Mouse (Mus musculus) gastrocnemius, postnatal 36 days (tissue): ENCODE data around the gene Tmem206. TPM values are rescaled to one million over a fixed set of nuclear protein-coding genes. Genes with fewer than 3 reads are reported as not detected.
A peak's percentile ranks its signal among the peaks of the same experiment; 100 is the strongest.

Source experiments
- DNase-seq, 2 experiments: peaks; one replicate each; pipeline ENCODE4 v3.0.0; 2022
- intact Hi-C: fragments of 180-260 bp; cut with DNase I; formaldehyde crosslinking; loops from one replicate; pipeline ENCODE4 v1.15.1; 2025
- total RNA-seq, 2 experiments: library from RNA; stranded (reverse); gene quantifications; 2 replicates each; pipeline ENCODE4 v1.2.3; 2021

The Tmem206 gene
- total RNA-seq, 2 experiments from 2014 or later: 1.5 to 1.8 TPM

- intact Hi-C loops: no loop called here
- DNase-seq: no peak
Measured at GRCm38 (mm10) chr1:191305610-191306009, 20.1 kb upstream of the Tmem206 start.

- intact Hi-C loops: no loop called here
- no peak for DNase-seq
Measured at GRCm38 (mm10) chr1:191306316-191306715, 19.4 kb upstream of the Tmem206 start.

- intact Hi-C loops: no loop called here
- no peak for DNase-seq
Measured at GRCm38 (mm10) chr1:191307766-191308455, 17.8 kb upstream of the Tmem206 start.

GRCm38 (mm10) chr1:191311296-191311898 is 14.3 kb upstream of the Tmem206 start:
- intact Hi-C loops: no loop called here
- DNase-seq: no peak

- peak; percentile 78 to 88 for DNase-seq
- intact Hi-C loops: loop anchor here (1.0 kb wide), 1 partner anchor 251 kb away; no protein-coding TSS in a partner anchor
Measured at GRCm38 (mm10) chr1:191312513-191312941, 13.2 kb upstream of the Tmem206 start.

GRCm38 (mm10) chr1:191313158-191313557 is 12.6 kb upstream of the Tmem206 start:
- no peak for DNase-seq
- intact Hi-C loops: no loop called here

- intact Hi-C loops: no loop called here
- no peak for DNase-seq
Measured at GRCm38 (mm10) chr1:191313926-191314325, 11.8 kb upstream of the Tmem206 start.

GRCm38 (mm10) chr1:191316818-191317217 is 8.9 kb upstream of the Tmem206 start:
- DNase-seq: no peak
- intact Hi-C loops: loop anchor here (5.0 kb wide), 1 partner anchor 75 kb away; no protein-coding TSS in a partner anchor

GRCm38 (mm10) chr1:191317591-191318196 is 8.0 kb upstream of the Tmem206 start, which contains the start of gene Nenf:
TSS of gene Nenf (minus strand) at chr1:191318194.
- intact Hi-C loops: loop anchor here (5.0 kb wide), 1 partner anchor 75 kb away; no protein-coding TSS in a partner anchor
- DNase-seq: peak; percentile 73 to 80

- intact Hi-C loops: loop anchor here (5.0 kb wide), 1 partner anchor 74 kb away; no protein-coding TSS in a partner anchor
- DNase-seq: no peak
Measured at GRCm38 (mm10) chr1:191318686-191319085, 7.0 kb upstream of the Tmem206 start.

GRCm38 (mm10) chr1:191323381-191323780 is 2.3 kb upstream of the Tmem206 start:
- DNase-seq: no peak
- intact Hi-C loops: no loop called here

- DNase-seq: no peak
- intact Hi-C loops: no loop called here
Measured at GRCm38 (mm10) chr1:191324733-191325590, 750 bp upstream of the Tmem206 start.

- no peak for DNase-seq
- intact Hi-C loops: no loop called here
Measured at GRCm38 (mm10) chr1:191326233-191326882, 646 bp downstream of the Tmem206 start.

GRCm38 (mm10) chr1:191327258-191327657 is 1.5 kb downstream of the Tmem206 start:
- intact Hi-C loops: no loop called here
- DNase-seq: no peak

- DNase-seq: no peak
- intact Hi-C loops: no loop called here
Measured at GRCm38 (mm10) chr1:191328019-191328441, 2.3 kb downstream of the Tmem206 start.

GRCm38 (mm10) chr1:191330356-191330755 is 4.6 kb downstream of the Tmem206 start:
- DNase-seq: no peak
- intact Hi-C loops: loop anchor here (10.0 kb wide), 1 partner anchor 484 kb away; no protein-coding TSS in a partner anchor

GRCm38 (mm10) chr1:191334500-191334899 is 8.8 kb downstream of the Tmem206 start:
- DNase-seq: no peak
- intact Hi-C loops: loop anchor here (10.0 kb wide), 1 partner anchor 480 kb away; no protein-coding TSS in a partner anchor

- intact Hi-C loops: loop anchor here (10.0 kb wide), 1 partner anchor 475 kb away; no protein-coding TSS in a partner anchor
- no peak for DNase-seq
Measured at GRCm38 (mm10) chr1:191339876-191340275, 14.2 kb downstream of the Tmem206 start.

- intact Hi-C loops: no loop called here
- DNase-seq: no peak
Measured at GRCm38 (mm10) chr1:191340530-191340929, 14.8 kb downstream of the Tmem206 start.

GRCm38 (mm10) chr1:191347602-191348001 is 21.9 kb downstream of the Tmem206 start:
- intact Hi-C loops: no loop called here
- DNase-seq: no peak
